Mouse (Mus musculus) frontal cortex, postnatal 10 days (tissue): Measurements from ENCODE around the gene Top3b.
"Not testable (repeated sequence)": the region's sequence is repeated elsewhere in the genome, so short reads cannot be mapped to it uniquely, and the experiment has no call there.

Experiments used
- DNase-seq, 2 experiments: peaks; one replicate each; pipeline ENCODE4 v3.0.0; 2022; ENCODE audit warnings: low spot score in 2 of 2, mixed read lengths in 1 of 2

The Top3b gene

DNA sequence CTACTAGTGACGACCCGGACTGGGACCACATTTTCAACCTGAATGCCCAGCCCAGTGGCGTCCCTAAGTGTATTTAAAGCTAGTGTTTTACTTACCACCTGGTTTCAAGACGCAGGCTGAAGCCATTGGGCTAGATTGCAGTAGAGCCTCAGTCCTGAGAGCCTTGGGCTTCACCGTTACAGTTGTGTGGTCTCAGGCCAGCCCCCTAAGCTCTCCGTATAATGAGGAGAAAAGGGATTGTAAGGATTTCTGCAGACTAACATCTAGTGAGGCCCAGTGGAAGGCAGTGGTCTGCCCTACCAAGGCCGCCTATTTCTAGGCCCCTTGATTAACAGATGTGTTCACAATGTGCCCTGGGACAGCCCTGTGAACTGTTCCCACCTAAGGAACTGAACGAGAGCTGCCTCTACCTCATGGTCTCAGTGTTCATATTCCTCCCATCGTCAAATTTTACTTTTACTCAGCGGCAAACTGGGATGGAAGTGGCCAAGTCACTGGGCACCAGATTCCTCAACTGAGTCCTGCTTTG is 26.6 kb downstream of the Top3b start:
- no peak for DNase-seq

DNA sequence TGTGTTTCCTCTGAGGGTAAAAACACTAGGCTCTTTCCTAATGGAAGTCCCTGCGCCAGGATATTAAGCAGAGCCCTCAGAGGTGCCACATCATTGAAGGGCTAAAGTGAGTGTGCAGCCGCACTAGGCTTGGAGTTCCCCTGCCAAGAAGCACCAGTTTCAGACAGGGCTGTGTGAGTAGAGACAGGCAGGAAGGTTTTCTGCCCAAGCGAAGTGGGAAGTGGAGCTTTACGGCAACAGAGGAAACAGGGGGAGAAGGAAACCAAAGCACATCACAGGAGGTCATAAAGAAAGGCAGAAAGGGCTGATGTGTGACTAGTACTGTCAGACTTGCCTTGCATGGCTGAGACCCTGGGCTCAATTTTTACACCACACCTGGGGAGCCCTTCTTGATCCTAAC is 31.8 kb downstream of the Top3b start:
- DNase-seq, result no peak

DNA sequence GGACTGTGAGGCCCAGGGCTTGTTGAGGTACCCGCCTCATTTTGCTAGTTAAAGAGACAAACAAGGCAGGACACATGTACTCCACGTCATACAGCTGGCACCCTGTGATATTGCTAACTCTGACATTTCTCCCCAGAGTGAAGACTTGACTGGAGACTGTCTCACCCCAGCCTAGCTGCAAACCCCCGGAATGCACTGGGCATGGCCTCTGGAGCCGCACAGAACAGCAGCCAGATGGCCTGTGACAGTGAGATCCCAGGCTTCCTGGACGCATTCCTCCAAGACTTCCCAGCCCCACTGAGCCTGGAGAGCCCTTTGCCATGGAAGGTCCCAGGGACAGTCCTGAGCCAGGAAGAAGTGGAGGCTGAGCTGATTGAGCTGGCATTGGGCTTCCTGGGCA is 32.7 kb downstream of the Top3b start:
- DNase-seq, result no peak

DNA sequence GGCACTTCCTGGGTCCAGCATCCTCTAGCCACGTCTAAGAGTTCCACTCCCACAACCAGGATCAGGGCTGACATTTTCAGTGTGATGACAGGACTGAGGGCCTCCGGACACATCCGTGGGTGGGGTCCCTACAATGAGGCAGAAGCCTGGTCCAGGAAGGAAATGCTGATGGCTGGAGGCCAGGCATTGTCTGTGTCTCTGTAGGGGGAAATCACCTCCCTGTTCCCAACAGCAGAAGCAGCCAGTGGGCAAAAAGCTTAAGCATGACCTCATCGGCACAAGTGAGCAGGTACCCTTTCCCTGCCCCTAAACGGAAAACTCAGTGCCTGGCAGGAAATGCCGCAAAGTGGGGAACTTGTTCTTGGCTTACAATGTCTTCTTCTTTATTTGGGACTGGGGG is 37.3 kb downstream of the Top3b start:
- DNase-seq, result no peak

DNA sequence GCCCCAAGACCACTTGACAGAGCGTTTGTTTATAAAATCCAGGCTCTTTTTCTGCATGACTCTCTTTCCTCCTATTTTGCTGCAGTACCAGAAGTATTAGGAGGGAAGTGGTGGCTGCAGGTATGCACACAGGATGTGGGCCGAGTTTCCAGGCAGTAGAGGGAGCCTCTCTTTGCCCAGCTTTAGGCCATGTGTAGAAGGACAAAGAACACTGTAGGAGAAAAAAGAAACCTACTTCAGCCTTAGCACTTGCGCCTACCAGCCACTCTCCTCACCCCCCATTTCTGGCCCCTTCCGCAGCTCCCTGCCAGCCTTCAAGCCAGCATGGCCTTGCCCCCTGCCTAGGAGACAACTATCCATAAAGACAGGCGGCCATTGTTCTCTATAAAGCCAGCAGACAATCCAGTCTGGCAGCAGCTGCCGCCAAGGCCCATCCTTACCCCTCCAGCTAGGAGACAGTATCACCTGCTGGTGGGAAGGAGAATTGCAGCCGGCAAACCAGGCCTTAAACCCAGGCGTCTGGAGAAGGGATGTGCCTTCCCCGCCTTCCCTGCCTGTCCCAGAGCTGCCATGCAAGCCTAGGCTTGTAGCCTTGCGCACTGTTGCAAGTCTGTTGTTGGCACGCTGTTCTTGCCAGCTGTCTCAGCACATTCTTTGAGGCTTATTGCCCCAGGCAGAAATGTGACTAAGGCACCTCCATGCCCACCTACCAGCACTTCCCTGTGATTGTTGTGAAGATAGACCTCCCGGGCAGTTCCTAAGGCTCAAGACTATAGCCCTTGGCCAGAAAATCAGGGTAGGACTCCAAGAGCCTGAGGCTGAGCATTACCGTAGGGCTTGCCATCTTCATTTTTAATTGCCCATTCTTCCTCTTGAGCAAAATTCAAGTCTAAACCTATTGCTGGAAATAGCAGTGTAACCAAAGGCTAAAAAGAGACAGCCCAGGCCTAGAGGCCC is 41.4 kb downstream of the Top3b start:
- DNase-seq, result peak; percentile 68 to 74

DNA sequence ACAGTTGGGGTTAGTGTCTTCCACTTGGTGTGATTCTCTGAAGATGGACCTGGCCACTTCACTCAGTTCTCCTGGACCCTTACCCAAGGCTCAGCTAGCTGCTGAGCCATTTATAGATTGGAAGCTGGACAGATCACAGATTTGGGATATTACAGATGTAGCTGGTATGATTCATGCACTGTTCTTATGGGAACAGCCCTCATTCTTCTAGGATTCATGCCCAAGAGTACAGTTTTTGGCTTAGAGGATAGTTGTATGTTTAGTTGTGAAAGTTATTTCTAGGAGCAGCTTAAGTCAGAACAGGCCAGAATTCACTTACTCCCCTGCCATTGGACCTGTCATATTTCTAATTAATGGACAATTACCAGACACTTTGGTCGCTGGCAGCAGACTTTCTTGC is 42.9 kb downstream of the Top3b start:
- DNase-seq, result no peak

DNA sequence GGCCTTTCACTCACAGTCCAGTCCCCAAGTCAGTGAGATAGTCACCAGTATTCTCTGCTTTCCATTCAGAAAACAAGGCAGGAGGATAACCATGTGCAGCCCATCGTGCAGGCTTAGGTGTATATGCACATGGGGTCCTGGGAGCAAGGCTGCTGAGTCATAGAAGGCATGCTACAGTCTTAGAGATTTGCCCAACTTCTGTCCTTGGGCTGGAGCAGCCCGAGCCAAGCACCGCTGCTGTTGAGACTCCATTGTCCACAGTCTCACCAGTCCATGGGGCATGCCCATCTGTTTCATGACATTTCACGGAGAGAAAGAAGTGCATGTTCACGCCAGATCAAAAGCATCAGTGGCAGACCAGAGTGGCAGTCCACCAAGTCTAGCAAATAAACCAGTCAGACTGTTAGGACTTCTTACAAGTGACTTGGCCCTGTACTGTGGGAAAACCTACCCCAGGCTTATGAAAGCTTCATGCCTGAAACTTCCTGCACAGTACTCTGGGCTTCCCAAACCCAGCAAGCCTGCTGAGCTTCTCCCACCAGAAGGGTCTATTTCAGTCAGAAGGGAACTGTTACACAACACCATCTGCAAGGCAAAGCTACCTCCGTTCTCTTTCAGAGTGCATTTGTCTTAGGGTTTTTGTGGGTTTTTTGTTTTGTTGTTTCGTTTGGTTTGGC is 48.0 kb downstream of the Top3b start:
- DNase-seq, result no peak

DNA sequence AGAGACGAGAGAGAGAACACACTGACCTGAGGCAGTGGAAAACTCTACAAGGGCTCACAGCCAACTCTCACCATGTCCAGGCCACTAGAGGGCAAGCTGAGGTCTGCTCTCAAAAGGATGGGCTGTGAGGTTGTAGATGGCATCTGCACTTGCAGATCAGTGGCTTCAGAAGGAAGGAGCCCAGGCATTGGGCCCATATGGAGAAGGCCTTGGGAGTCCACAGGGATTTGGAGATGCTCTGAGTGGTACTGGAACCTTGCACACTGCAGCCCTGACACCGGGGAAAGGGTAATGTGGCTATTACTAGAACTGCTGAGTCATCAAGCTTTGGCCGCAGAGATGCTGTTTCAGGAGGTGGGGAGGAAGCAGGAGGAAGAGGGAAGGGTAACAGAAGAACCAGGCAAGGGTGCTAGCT is 50.5 kb downstream of the Top3b start:
- no peak for DNase-seq

DNA sequence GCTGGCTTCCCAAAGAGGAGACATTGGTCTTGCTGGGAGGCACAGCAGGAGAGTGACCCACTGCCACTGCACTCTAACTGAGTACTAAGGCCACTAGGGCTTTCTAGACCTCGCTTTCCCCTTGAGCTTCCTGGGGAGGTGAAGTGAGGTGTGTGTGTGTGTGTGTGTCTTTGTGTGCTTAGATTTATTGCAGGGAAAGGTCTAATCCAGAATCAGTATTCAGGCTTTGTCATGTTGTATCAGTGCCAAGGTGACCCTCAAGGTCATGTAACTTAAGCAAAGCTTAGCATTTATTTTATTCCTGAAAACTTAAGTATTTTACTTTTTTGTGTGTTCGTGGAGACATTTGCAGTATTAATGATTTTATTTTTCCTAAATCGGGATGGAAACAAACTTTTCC is 53.9 kb downstream of the Top3b start:
- no peak for DNase-seq

DNA sequence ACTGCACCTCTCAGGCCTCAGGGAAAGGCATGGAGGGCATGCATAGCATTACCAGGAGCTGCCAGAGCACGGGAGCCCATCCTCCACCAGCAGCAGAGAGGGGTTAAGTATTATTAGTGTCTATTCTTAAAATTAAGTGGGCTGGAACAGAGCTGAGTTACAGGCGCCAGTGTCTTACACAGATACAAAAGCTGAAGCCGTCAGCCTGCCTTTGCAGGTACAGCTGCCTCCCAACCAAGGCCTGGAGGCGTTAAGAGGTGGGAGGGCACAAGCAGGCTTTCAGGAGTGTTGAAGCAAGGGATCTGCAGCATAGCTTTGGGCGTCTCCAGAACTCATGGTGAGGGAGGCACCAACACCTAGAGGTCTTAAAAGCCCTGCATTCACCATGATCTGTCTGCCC is 56.0 kb downstream of the Top3b start:
- no peak for DNase-seq

DNA sequence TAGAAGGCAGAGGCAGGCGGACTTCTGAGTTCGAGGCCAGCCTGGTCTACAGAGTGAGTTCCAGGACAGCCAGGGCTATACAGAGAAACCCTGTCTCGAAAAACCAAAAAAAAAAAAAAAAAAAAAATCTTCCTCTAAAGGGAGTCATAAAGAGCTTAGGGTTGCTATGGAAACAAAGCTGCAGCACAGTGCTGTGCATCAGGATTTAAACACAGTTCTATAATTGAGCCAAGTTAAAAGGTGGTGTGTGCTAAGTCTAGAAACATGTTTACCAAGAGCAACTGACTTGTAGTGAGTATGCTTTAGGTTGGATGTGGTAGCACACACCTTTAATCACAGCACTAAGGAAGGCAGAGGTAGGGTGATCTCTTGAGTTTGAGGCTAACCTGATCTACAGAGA is 58.4 kb downstream of the Top3b start:
- not testable (repeated sequence) for DNase-seq

DNA sequence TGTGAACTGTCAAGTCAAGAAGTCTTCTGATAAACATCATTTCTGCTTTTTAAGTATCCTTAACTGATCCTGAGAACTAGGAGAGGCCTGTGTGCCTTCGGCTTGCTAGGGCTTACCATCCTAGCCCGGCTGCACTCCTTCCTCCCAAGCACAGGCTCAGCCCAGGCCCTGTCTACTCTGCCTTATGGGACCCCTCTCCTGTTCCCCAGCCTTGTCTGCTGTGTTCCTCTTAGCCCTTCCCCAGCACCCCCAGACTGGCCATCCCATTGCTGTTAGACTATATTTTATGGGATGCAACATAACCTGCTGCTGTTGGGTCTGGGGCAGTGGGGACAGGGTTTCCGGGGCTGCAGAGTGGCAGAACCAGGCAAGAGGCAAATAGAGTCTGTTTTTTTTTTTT is 59.8 kb downstream of the Top3b start:
- DNase-seq, result no peak

DNA sequence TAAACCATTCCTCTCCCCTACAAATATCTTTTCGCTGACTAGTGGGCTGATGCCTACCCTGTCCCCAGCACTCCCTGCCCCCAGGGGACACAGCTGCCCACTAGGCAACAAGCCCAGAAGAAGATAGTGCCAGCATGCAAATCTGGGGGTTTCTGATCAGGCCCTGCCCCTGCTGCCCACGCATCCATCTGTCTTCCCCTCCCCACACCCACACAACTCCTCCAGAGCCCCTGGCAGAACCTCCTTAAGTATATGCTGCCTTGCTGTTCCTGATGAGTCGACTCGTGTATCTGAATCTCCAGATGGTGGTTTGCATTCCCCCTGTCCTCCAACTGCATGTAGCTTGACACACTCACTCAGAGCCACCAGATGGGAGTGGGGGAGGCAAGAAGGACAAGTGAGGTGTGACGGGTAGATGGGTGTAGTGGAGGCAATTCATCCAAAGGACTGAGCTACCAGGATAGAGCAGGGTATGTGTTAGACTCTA is 60.3 kb downstream of the Top3b start:
- DNase-seq, result peak; percentile 69 to 86

DNA sequence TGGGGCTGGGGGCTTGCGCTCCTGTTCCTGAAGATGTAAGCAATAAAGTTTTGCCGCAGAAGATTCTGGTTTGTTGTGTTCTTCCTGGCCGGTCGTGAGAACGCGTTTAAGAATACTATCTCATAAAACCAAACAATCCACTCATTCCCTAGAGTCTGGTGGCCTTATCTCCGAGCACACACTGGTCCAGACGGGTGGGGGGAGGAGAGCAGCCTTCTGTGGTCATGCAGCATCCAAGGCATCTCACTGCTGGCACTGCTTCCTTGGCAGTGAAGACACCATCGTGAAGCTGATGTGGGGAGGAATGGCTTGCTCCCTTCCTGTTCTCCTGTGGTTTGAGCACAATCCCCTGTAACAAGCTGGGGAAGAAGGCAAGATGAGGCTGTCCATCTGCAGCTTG is 69.0 kb downstream of the Top3b start:
- DNase-seq, result no peak

DNA sequence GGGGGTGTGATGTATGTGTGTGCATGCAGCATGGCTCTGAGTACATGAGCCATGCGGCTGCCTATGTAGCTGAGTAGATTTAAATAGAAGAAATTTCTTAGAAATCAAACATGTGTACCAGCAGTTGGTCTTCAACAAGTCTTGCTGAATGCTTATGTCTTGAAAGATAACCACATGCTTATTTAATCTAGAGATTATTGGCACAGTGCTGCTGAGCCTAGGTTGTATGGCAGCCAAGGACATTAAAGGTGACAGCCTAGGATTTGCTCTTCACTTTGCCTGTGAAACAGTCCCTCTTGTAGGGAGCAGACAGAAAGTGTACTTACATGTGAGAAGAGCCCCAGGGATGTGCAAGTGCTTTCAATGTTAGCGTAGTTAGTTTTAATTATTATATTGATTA is 70.5 kb downstream of the Top3b start:
- no peak for DNase-seq
